Comparison of ENCODE assay signal across 8 mouse cellular contexts in the genomic region with DNA sequence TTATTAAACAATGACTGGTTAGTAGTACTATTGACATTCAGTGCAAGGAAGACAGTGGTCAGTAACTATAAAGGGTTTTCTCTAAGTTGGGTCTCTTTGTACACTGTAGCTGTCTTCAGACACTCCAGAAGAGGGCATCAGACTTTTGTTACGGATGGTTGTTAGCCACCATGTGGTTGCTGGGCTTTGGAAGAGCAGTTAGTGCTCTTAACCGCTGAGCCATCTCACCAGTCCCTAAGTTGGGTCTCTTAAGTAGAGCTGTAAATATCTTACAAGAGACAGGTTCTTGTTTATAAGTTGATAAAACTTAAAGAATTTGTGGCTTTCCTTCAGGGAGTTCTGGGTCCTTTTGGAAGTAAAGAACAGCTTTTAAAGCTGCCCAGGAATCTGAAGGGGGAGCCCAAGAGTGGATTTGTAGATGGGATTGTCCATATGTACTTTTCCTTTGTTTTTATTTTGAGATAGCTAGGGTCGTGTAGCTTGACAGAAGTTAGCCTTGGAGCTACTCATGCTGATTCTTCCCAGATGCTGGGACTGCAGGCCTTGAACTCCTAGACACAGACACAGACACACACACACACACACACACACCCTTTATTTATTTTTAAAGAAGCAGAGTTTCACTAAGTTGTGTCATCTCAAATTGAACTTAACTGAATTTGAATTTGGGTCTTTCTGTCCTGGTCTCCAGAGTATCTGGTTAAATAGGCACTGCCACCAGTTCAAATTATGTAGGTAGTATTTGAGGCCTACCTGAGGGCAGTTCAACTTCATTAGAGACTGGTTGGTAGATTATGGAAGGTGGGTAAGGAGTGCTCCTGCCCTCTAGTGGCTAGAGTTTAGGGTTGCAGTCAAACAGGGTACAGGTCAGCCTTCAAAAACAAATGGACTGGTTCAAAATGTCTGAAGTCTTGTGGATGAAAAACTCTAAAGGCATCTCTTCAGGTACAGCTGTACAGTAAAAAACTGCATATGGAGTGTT. TPM values are rescaled to one million over a fixed set of nuclear protein-coding genes. Genes with fewer than 3 reads are reported as not detected.
DNase-seq lines count a peak whose midpoint lies in the region; ATAC-seq lines count a peak whose summit lies in the region.

No protein-coding gene starts in this region.

- no peaks in the 10 kb centered on the region for H3K9me3 ChIP-seq in embryonic facial prominence, embryonic 10.5 days
- H3K9me3 ChIP-seq in limb, embryonic 10.5 days (replicated peaks) = no peaks in the 10 kb centered on the region

- peaks cover 63% of the 10 kb centered on the region for H3K36me3 ChIP-seq in embryonic facial prominence, embryonic 10.5 days (replicated peaks)
- H3K36me3 ChIP-seq in limb, embryonic 10.5 days = peaks cover 64% of the 10 kb centered on the region

- peaks cover 38% of the 10 kb centered on the region for H3K4me1 ChIP-seq in embryonic facial prominence, embryonic 10.5 days
- peaks cover 26% of the 10 kb centered on the region for H3K4me1 ChIP-seq in limb, embryonic 10.5 days

- peak overlapping the region; percentile 77; the same call in 1 of the 2 replicates for H3K4me3 ChIP-seq in embryonic facial prominence, embryonic 10.5 days
- 0 out of 2 replicates have a peak overlapping the region, but pooled peaks have one; percentile 1 for H3K4me3 ChIP-seq in limb, embryonic 10.5 days

- no peak overlapping the region for H3K27ac ChIP-seq in embryonic facial prominence, embryonic 10.5 days (replicated peaks)
- H3K27ac ChIP-seq in limb, embryonic 10.5 days = no peak overlapping the region

- WGBS in embryonic facial prominence, embryonic 10.5 days = 63% methylated on average over 3 of the region's 3 CpGs
- 71% methylated on average over 3 of the region's 3 CpGs for WGBS in limb, embryonic 10.5 days

- intact Hi-C loops in left cerebral cortex, postnatal 36 days (cut with DNase I) = no loop called here

- H3K27me3 ChIP-seq in embryonic facial prominence, embryonic 10.5 days (replicated peaks; ENCODE audit: low read depth, poor library complexity, severe bottlenecking) = no peaks in the 10 kb centered on the region
- no peaks in the 10 kb centered on the region for H3K27me3 ChIP-seq in limb, embryonic 10.5 days (ENCODE audit: low read depth, poor library complexity, severe bottlenecking)

- peak; percentile 57 for ATAC-seq in monocyte, adult 5-6 weeks (replicated peaks; ENCODE audit: insufficient number of reproducible peaks, low FRiP score, low TSS enrichment, poor library complexity, severe bottlenecking)

- DNase-seq in kidney, adult 8-10 months = peak; percentile 29 to 44
- DNase-seq in kidney, adult 18-20 months = no peak
- DNase-seq in NIH3T3 (ENCODE audit: low read depth) = peak; percentile 84
- peak; percentile 40 for DNase-seq in embryonic facial prominence, embryonic 10.5 days (ENCODE audit: low spot score)
- no peak for DNase-seq in limb, embryonic 10.5 days (ENCODE audit: low spot score)
- DNase-seq in left cerebral cortex, postnatal 36 days (ENCODE audit: low spot score in 2 of 2) = no peak
- no peak for DNase-seq in frontal cortex, postnatal 10 days (ENCODE audit: low spot score in 2 of 2)

RNA-seq across cellular contexts. Expression of a gene that starts 16.5 kb away (rescaled TPM):
- 2.5 and 3.8 TPM in 2 replicates for polyA plus RNA-seq in embryonic facial prominence, embryonic 10.5 days (2016; fragmentation: Nextera tagmentation; extraction: Ambion mirVana)
- 3.4 and 3.6 TPM in 2 replicates for polyA plus RNA-seq in limb, embryonic 10.5 days (2016; fragmentation: Nextera tagmentation; extraction: Ambion mirVana)
- not detected in 3 replicates for total RNA-seq in monocyte, adult 5-6 weeks (2017)
- total RNA-seq in left cerebral cortex, postnatal 36 days (2021) = not detected

RNA-seq across cellular contexts. Expression of a gene that starts 20.8 kb away (rescaled TPM):
- polyA plus RNA-seq in embryonic facial prominence, embryonic 10.5 days (2016; fragmentation: Nextera tagmentation; extraction: Ambion mirVana) = 874 and 878 TPM in 2 replicates
- 907 and 916 TPM in 2 replicates for polyA plus RNA-seq in limb, embryonic 10.5 days (2016; fragmentation: Nextera tagmentation; extraction: Ambion mirVana)
- 1,228 to 1,583 TPM (median 1,384 TPM) in 3 replicates for total RNA-seq in monocyte, adult 5-6 weeks (2017)
- 100 to 1,000 TPM; 122 to 123 TPM for total RNA-seq in left cerebral cortex, postnatal 36 days (2021)

RNA-seq across cellular contexts. Expression of a gene that starts 59.0 kb away (rescaled TPM):
- 13.1 and 13.6 TPM in 2 replicates for polyA plus RNA-seq in embryonic facial prominence, embryonic 10.5 days (2016; fragmentation: Nextera tagmentation; extraction: Ambion mirVana)
- 14.6 and 17.3 TPM in 2 replicates for polyA plus RNA-seq in limb, embryonic 10.5 days (2016; fragmentation: Nextera tagmentation; extraction: Ambion mirVana)
- total RNA-seq in monocyte, adult 5-6 weeks (2017) = 0.19 to 1.1 TPM in 2 of 3 replicates, not detected in the other
- total RNA-seq in left cerebral cortex, postnatal 36 days (2021) = 10 to 100 TPM; 44.7 to 48.0 TPM

Comparison
In these comparisons a context has a peak if more than half of its experiments do, and no peak if none do; other contexts are left out.
1. DNase-seq: peak in kidney, adult 8-10 months (2 of 2), NIH3T3 (single experiment) and embryonic facial prominence, embryonic 10.5 days (single experiment); none in kidney, adult 18-20 months (single experiment), limb, embryonic 10.5 days (single experiment), left cerebral cortex, postnatal 36 days (0 of 2) and frontal cortex, postnatal 10 days (0 of 2).
2. RNA of a gene that starts 59.0 kb away (total RNA-seq): 44.7 to 48.0 TPM in left cerebral cortex, postnatal 36 days; 0.19 to 1.1 TPM in monocyte, adult 5-6 weeks; every median in the first group is over 10 times any median in the second.